Mouse (Mus musculus): Measurements from ENCODE around the gene Gne.

DNA sequence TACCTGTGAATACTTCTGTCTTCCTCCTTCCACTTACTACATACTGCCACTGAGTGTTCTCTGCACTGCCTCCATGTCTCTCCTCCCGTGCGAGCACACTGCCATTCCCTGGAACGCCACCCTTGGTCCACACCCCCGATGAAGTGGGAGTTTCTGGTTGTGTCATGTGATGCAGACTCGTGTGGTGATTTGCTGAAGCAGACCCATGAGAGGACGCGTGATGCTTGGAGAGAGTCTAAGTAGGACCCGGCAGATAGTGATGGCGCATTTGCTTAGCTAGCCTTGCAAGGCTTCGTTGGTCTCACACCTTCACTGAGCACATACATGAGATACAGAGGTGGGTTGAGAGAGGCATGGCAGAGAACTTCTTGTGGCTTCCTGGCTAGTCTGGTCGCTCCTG is 90.9 kb downstream of the Gne start:
- TF ChIP-seq CTCF (IDR thresholded peaks at IDR 0.05; ENCODE audit: low read depth, low read length): no peak
- TF ChIP-seq POLR2A (IDR thresholded peaks at IDR 0.05; ENCODE audit: extremely low read depth, insufficient read depth, low read length): no peak

Measured in liver, adult 2 months (tissue).